Mouse (Mus musculus) liver, embryonic 14.5 days (tissue): ENCODE results near the gene Git1.

Experiments used
- CTCF ChIP-seq: IDR thresholded peaks from 2 replicates; pipeline ENCODE4 v1.5.1; 2016; ENCODE audit warnings: antibody characterized with exemption, low read depth, control low read depth
- EP300 ChIP-seq: IDR thresholded peaks from 2 replicates; pipeline ENCODE4 v1.6.1; 2016; ENCODE audit warnings: antibody characterized with exemption, low read depth

- TF ChIP-seq CTCF = no peak
- no peak for TF ChIP-seq EP300
These were observed 29.6 kb upstream of the Git1 start for GRCm38 (mm10) chr11:77463786-77464185.
